Mouse (Mus musculus): Measurements from ENCODE around the gene Elf2. TPM values are rescaled to one million over a fixed set of nuclear protein-coding genes. Genes with fewer than 3 reads are reported as not detected.

Gene Elf2
- polyA plus RNA-seq, 1 experiment from 2014 or later = 56.2 TPM

GRCm38 (mm10) chr3:51228821-51229205 lies 111.7 kb downstream of the Elf2 start:
- Histone ChIP-seq H3K36me3 (ENCODE audit: insufficient read depth, low read length) (no peaks in the 10 kb centered on the region), H3K4me3 (replicated peaks; ENCODE audit: low read depth, low read length) (no peak overlapping the region), H3K27me3 (ENCODE audit: insufficient read depth, low read length) (no peaks in the 10 kb centered on the region), H3K4me2 (ENCODE audit: low read length) (no peak overlapping the region), H3K9me3 (replicated peaks; ENCODE audit: low read length) (no peaks in the 10 kb centered on the region), H3K9ac (ENCODE audit: low read depth, low read length) (no peak overlapping the region), H3K4me1 (replicated peaks; ENCODE audit: insufficient read depth, low read length) (peaks cover 4% of the 10 kb centered on the region; the same call in 1 of the 2 replicates), H3K27ac (no peak overlapping the region)
- DNase-seq (ENCODE audit: low spot score) = no peak
- WGBS = 80% methylated on average over 9 of the region's 9 CpGs
- TF ChIP-seq CTCF (IDR thresholded peaks at IDR 0.05; ENCODE audit: low read depth) = no peak
- ATAC-seq (replicated peaks; ENCODE audit: low FRiP score, low read depth) = no peak

- Histone ChIP-seq H3K9ac (ENCODE audit: low read depth, low read length) (no peak overlapping the region), H3K36me3 (ENCODE audit: insufficient read depth, low read length) (no peaks in the 10 kb centered on the region), H3K4me3 (replicated peaks; ENCODE audit: low read depth, low read length) (no peak overlapping the region), H3K4me2 (ENCODE audit: low read length) (no peak overlapping the region), H3K4me1 (replicated peaks; ENCODE audit: insufficient read depth, low read length) (peaks cover 7% of the 10 kb centered on the region; the same call in 1 of the 2 replicates), H3K27ac (no peak overlapping the region), H3K9me3 (replicated peaks; ENCODE audit: low read length) (no peaks in the 10 kb centered on the region), H3K27me3 (ENCODE audit: insufficient read depth, low read length) (no peaks in the 10 kb centered on the region)
- DNase-seq (ENCODE audit: low spot score) = peak; percentile 39
- ATAC-seq (replicated peaks; ENCODE audit: low FRiP score, low read depth) = no peak
- peak; percentile 61 for TF ChIP-seq CTCF (IDR thresholded peaks at IDR 0.05; ENCODE audit: low read depth)
- WGBS = 80% methylated on average over 10 of the region's 10 CpGs
Measured at GRCm38 (mm10) chr3:51228038-51228820, 112.2 kb downstream of the Elf2 start.

GRCm38 (mm10) chr3:51226601-51227000 lies 113.9 kb downstream of the Elf2 start:
- H3K4me2 ChIP-seq (ENCODE audit: low read length) = no peak overlapping the region
- no peak overlapping the region for H3K27ac ChIP-seq
- peaks cover 17% of the 10 kb centered on the region for H3K4me1 ChIP-seq (replicated peaks; ENCODE audit: insufficient read depth, low read length)
- ATAC-seq (replicated peaks; ENCODE audit: low FRiP score, low read depth) (no peak), DNase-seq (ENCODE audit: low spot score) (no peak)
- TF ChIP-seq CTCF (IDR thresholded peaks at IDR 0.05; ENCODE audit: low read depth) = no peak
- H3K9me3 ChIP-seq (replicated peaks; ENCODE audit: low read length) = no peaks in the 10 kb centered on the region
- WGBS = 72% methylated on average over 3 of the region's 3 CpGs
- no peak overlapping the region for H3K9ac ChIP-seq (ENCODE audit: low read depth, low read length)
- H3K4me3 ChIP-seq (replicated peaks; ENCODE audit: low read depth, low read length) = no peak overlapping the region
- no peaks in the 10 kb centered on the region for H3K27me3 ChIP-seq (ENCODE audit: insufficient read depth, low read length)
- no peaks in the 10 kb centered on the region for H3K36me3 ChIP-seq (ENCODE audit: insufficient read depth, low read length)

GRCm38 (mm10) chr3:51225979-51226378 lies 114.5 kb downstream of the Elf2 start:
- Histone ChIP-seq H3K27me3 (ENCODE audit: insufficient read depth, low read length) (no peaks in the 10 kb centered on the region), H3K27ac (no peak overlapping the region), H3K4me2 (ENCODE audit: low read length) (peak overlapping the region; percentile 90; the same call in 1 of the 2 replicates), H3K4me3 (replicated peaks; ENCODE audit: low read depth, low read length) (no peak overlapping the region; the same call in 1 of the 2 replicates), H3K9ac (ENCODE audit: low read depth, low read length) (no peak overlapping the region), H3K36me3 (ENCODE audit: insufficient read depth, low read length) (no peaks in the 10 kb centered on the region), H3K4me1 (replicated peaks; ENCODE audit: insufficient read depth, low read length) (peaks cover 20% of the 10 kb centered on the region), H3K9me3 (replicated peaks; ENCODE audit: low read length) (no peaks in the 10 kb centered on the region)
- ATAC-seq (replicated peaks; ENCODE audit: low FRiP score, low read depth) (no peak), DNase-seq (ENCODE audit: low spot score) (no peak)
- 98% methylated on average over 10 of the region's 10 CpGs for WGBS
- no peak for TF ChIP-seq CTCF (IDR thresholded peaks at IDR 0.05; ENCODE audit: low read depth)

GRCm38 (mm10) chr3:51225226-51225750 lies 115.2 kb downstream of the Elf2 start:
- peak overlapping the region; percentile 80 for H3K9ac ChIP-seq (ENCODE audit: low read depth, low read length)
- H3K9me3 ChIP-seq (replicated peaks; ENCODE audit: low read length) = no peaks in the 10 kb centered on the region
- H3K36me3 ChIP-seq (ENCODE audit: insufficient read depth, low read length) = no peaks in the 10 kb centered on the region
- ATAC-seq (replicated peaks; ENCODE audit: low FRiP score, low read depth) (no peak), DNase-seq (ENCODE audit: low spot score) (peak; percentile 22)
- peak overlapping the region; percentile 90 for H3K4me2 ChIP-seq (ENCODE audit: low read length)
- peak overlapping the region; percentile 97 for H3K27ac ChIP-seq
- peaks cover 20% of the 10 kb centered on the region for H3K4me1 ChIP-seq (replicated peaks; ENCODE audit: insufficient read depth, low read length)
- peak overlapping the region; percentile 81 for H3K4me3 ChIP-seq (replicated peaks; ENCODE audit: low read depth, low read length)
- no peak for TF ChIP-seq CTCF (IDR thresholded peaks at IDR 0.05; ENCODE audit: low read depth)
- H3K27me3 ChIP-seq (ENCODE audit: insufficient read depth, low read length) = no peaks in the 10 kb centered on the region
- WGBS = under 1% methylated on average over 39 of the region's 39 CpGs

- Histone ChIP-seq H3K4me1 (replicated peaks; ENCODE audit: insufficient read depth, low read length) (peaks cover 20% of the 10 kb centered on the region), H3K27me3 (ENCODE audit: insufficient read depth, low read length) (no peaks in the 10 kb centered on the region), H3K9ac (ENCODE audit: low read depth, low read length) (peak within 1 kb of the TSS; percentile 80), H3K27ac (peak within 1 kb of the TSS; percentile 97), H3K4me2 (ENCODE audit: low read length) (peak within 1 kb of the TSS; percentile 90), H3K9me3 (replicated peaks; ENCODE audit: low read length) (no peaks in the 10 kb centered on the region), H3K4me3 (replicated peaks; ENCODE audit: low read depth, low read length) (peak within 1 kb of the TSS; percentile 81), H3K36me3 (ENCODE audit: insufficient read depth, low read length) (no peaks in the 10 kb centered on the region)
- DNase-seq (ENCODE audit: low spot score) (peak; percentile 90), ATAC-seq (replicated peaks; ENCODE audit: low FRiP score, low read depth) (peak; percentile 91)
- TF ChIP-seq CTCF (IDR thresholded peaks at IDR 0.05; ENCODE audit: low read depth) = no peak
- WGBS = under 1% methylated on average over 93 of the region's 100 CpGs
Measured at GRCm38 (mm10) chr3:51224363-51225225, 115.9 kb downstream of the Elf2 start, which contains the start of gene Noct. Noct (plus strand) TSS chr3:51224447.
